Mouse (Mus musculus) megakaryocyte, embryonic 14.5 days (primary cell): ENCODE data around the gene Abca7. TPM values are rescaled to one million over a fixed set of nuclear protein-coding genes. Genes with fewer than 3 reads are reported as not detected.

ENCODE experiments used
- H3K27me3 ChIP-seq: replicated peaks from 2 replicates; pipeline ENCODE3; 2012; ENCODE audit warnings: inconsistent platforms
- H3K36me3 ChIP-seq: replicated peaks from 2 replicates; pipeline ENCODE3; 2012; ENCODE audit warnings: low read length, inconsistent platforms, mixed read lengths
- H3K4me1 ChIP-seq: 2 replicates; pipeline ENCODE4 v1.6.1; 2012; ENCODE audit warnings: inconsistent platforms
- H3K4me3 ChIP-seq: replicated peaks from 2 replicates; pipeline ENCODE3; 2012; ENCODE audit warnings: moderate library complexity, mild to moderate bottlenecking, inconsistent platforms
- H3K9me3 ChIP-seq: 2 replicates; pipeline ENCODE4 v1.6.1; 2012; ENCODE audit warnings: inconsistent platforms
- FLI1 ChIP-seq: IDR thresholded peaks from 2 replicates; pipeline ENCODE4 v1.6.1; 2012; ENCODE audit warnings: low read length, inconsistent platforms, mixed read lengths
- GATA1 ChIP-seq: IDR thresholded peaks from 3 replicates; pipeline ENCODE4 v1.6.1; 2012; ENCODE audit warnings: mixed read lengths, low read length, inconsistent platforms, borderline replicate concordance
- polyA plus RNA-seq: library from polyadenylated mRNA; stranded (reverse); fragments of >175 nt; gene quantifications from 2 replicates; pipeline ENCODE4 v1.2.3, GENCODE M21; 2012; ENCODE audit warnings: low replicate concordance; ENCODE audit not compliant: insufficient read depth

Abca7 gene
- polyA plus RNA-seq, 1 experiment = 47.4 TPM

DNA sequence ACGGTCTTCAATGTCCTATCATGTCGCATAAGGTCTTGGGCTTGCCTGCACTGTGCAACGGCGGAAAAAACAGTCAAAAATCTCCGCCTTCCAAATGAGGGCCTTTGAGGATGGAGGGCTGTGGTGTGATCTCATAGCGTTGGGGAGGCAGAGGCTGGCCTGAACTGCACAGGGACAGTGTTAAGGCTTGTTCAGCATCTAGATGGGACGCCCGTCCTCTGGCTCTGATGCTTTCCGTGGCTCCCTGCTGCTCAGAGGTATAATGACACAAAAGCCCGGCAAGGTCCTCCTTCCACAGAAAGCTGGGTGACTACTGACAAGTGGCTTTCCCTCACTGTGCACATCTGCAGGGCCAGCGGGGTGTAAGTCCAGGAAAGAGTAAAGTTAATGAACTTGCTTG, 23.9 kb downstream of the Abca7 start:
- Histone ChIP-seq H3K9me3 (no peaks in the 10 kb centered on the region), H3K36me3 (peaks cover 90% of the 10 kb centered on the region), H3K4me1 (peaks cover 92% of the 10 kb centered on the region), H3K27me3 (no peaks in the 10 kb centered on the region), H3K4me3 (peak overlapping the region; percentile 92)
- TF ChIP-seq FLI1 (no peak), GATA1 (no peak)

DNA sequence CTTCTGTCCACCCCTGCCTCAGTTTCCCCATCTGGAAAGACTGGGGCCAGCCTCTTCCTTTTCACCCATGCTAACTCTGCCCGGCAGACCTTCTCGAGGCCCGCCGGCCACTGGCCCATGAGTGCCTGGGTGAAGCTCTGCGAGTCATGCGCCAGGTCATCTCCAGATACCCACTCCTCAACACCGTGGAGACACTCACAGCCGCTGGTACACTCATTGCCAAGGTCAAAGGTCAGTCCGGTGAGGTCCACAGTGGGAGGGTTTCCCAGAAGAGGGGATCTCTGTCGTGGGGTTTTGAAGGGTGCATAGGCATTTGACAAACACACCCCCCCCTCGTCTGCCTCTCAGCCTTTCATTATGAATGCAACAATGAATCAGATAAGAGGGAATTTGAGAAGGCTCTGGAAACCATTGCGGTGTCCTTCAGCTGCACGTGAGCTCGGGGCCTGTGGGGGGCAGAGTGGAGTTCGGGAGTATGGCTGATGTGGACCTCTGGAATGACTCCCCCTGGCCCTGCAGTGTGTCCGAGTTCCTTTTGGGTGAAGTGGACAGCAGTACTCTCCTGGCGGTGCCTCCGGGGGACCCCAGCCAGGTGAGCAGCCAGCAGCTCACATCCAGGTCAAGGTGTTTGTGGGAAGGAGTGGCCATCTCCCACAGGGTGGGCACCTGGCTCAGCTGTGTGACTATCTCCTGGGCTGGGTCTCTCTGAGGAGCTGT, 24.5 kb downstream of the Abca7 start:
- H3K4me1 ChIP-seq = peaks cover 92% of the 10 kb centered on the region
- H3K36me3 ChIP-seq = peaks cover 90% of the 10 kb centered on the region
- no peak for TF ChIP-seq GATA1
- no peak for TF ChIP-seq FLI1
- no peaks in the 10 kb centered on the region for H3K9me3 ChIP-seq
- H3K27me3 ChIP-seq = no peaks in the 10 kb centered on the region
- peak overlapping the region; percentile 92 for H3K4me3 ChIP-seq

DNA sequence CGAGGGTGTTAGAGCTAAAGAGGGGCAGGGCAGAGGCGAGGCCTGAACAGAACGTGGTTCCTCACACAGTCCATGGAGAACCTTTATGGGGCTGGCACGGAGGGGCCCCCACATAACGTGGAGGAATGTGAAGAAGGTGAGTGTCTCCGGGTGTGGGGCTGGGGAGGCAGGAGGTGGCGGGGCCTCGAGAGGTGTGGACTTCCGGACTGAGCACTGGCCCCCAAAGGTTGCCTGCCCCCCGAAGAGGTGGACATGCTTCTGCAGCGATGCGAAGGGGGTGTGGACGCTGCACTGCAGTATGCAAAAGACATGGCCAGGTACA, 25.0 kb downstream of the Abca7 start:
- no peaks in the 10 kb centered on the region for H3K9me3 ChIP-seq
- H3K27me3 ChIP-seq = no peaks in the 10 kb centered on the region
- H3K4me3 ChIP-seq = peak overlapping the region; percentile 92
- H3K36me3 ChIP-seq = peaks cover 90% of the 10 kb centered on the region
- H3K4me1 ChIP-seq = peaks cover 92% of the 10 kb centered on the region
- TF ChIP-seq FLI1 = no peak
- TF ChIP-seq GATA1 = no peak

DNA sequence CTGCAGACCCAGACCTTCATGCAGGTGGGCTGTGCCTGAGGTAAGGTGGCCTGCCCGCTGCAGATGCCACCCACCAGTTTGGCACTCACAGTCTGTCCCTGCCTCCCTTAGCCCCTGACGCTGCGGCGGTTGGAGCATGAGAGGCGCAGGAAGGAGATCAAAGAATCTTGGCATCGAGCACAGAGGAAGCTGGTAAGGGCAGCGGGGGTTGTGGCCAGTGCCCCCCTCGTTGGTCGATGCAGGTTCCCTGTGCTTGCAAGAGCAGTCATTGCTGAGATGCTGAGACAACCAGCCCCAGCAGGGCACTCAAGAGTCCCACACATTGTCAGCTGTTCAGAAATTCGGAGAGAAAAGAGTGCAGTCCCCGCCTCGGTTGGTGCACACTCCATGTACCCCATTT, 25.9 kb downstream of the Abca7 start:
- Histone ChIP-seq H3K36me3 (peaks cover 94% of the 10 kb centered on the region), H3K4me3 (peak overlapping the region; percentile 86)

DNA sequence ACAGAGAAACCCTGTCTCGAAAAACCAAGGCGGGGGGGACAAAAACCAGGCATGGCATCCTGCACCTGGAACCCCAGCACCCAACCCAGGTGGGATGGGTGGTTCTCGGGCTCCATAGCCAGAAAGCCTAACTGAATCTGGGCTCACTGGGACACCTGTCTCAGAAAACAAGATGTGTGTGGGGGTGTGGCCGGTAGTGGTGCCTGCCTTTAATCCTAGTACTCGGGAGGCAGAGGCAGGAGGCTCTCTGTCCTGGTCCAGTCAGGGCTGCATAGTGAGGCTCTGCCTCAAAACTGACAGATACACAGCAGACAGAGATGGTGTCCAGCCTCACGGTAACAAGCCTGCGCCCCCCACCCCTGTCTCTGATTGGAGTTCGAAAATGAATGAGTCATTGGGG, 26.5 kb downstream of the Abca7 start:
- Histone ChIP-seq H3K4me3 (peak overlapping the region; percentile 80), H3K36me3 (peaks cover 96% of the 10 kb centered on the region), H3K9me3 (no peaks in the 10 kb centered on the region), H3K4me1 (peaks cover 97% of the 10 kb centered on the region), H3K27me3 (no peaks in the 10 kb centered on the region)
- no peak for TF ChIP-seq FLI1
- no peak for TF ChIP-seq GATA1

More for the DNA sequence above, 25.9 kb downstream of the Abca7 start:
- Histone ChIP-seq H3K9me3 (no peaks in the 10 kb centered on the region), H3K4me1 (peaks cover 94% of the 10 kb centered on the region), H3K27me3 (no peaks in the 10 kb centered on the region)
- TF ChIP-seq FLI1 (no peak), GATA1 (no peak)

DNA sequence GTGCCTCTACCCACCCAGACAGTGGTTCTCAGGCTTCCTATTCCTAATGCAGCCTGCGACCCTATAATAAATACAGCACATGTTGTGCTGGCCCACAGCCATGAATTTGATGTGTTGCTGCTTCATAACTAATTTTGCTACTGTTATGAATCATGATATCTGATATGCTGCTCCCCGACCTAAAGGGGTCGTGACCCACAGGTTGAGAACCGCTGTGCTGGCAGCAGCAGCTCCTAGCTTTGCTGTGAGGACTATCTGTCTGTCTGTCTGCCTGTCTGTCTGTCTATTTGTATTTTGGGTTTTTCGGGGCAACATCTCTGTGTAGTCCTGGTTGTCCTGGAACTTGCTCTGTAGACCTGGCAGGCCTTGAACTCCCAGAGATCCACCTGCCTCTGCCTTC, 27.5 kb downstream of the Abca7 start:
- TF ChIP-seq GATA1 (no peak), FLI1 (no peak)
- Histone ChIP-seq H3K27me3 (no peaks in the 10 kb centered on the region), H3K4me3 (peak overlapping the region; percentile 89), H3K36me3 (peaks cover 99% of the 10 kb centered on the region), H3K4me1 (peaks cover 100% of the 10 kb centered on the region), H3K9me3 (no peaks in the 10 kb centered on the region)

DNA sequence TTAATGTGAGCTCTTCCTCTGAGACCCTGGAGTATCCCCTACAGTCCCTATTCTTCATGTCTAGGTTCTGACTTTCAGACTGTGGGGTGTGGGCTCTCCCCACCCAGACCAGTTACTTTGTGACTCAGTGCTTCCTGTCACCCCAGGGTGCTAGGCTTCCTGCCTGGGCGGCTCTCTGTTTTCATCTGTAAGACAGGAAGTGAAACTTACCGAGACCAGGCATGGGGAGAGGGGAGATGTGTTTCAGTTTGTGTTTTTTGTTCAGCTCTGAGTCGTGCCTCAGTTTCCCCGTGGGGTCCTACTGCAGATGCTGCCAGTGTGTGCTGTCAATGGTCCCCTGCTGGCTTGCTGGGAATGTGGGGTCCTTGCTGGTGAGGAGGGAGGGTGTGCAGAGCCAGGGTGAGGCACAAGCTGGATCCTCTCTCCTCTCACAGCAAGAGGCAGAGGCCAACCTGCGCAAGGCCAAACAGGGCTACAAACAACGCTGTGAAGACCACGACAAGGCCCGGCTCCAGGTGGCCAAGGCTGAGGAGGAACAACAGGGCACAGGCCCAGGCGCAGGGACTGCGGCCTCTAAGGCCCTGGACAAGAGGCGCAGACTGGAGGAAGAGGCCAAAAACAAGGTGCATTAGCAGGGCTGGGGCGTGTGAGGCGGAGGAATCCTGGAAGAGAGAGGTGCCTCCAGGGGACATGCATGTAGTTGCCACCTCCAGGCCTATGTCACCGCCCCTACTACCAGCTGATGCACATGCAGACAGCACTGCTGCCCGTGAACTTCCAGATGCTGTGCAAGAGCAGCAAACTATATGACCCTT, 28.1 kb downstream of the Abca7 start:
- Histone ChIP-seq H3K4me3 (peak overlapping the region; percentile 89), H3K9me3 (no peaks in the 10 kb centered on the region), H3K27me3 (no peaks in the 10 kb centered on the region), H3K36me3 (peaks cover 100% of the 10 kb centered on the region), H3K4me1 (peaks cover 100% of the 10 kb centered on the region)
- no peak for TF ChIP-seq GATA1
- no peak for TF ChIP-seq FLI1

DNA sequence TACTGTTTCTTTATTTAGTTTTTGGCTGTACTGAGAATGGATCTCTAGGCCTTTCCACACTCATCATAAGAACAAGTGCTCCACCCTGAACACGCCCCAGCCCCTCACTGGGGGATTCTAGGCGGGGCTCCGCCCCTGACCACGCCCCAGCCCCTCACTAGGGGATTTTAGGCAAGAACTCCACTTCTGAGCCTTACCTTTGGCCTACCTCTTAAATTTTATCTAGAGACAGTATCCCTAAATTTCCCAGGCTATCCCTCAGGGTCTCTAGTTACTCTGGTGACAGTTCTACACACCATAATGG, 28.7 kb downstream of the Abca7 start:
- TF ChIP-seq FLI1 = no peak
- no peak for TF ChIP-seq GATA1
- Histone ChIP-seq H3K9me3 (no peaks in the 10 kb centered on the region), H3K4me1 (peaks cover 99% of the 10 kb centered on the region), H3K27me3 (no peaks in the 10 kb centered on the region), H3K4me3 (peak overlapping the region; percentile 89), H3K36me3 (peaks cover 99% of the 10 kb centered on the region)

DNA sequence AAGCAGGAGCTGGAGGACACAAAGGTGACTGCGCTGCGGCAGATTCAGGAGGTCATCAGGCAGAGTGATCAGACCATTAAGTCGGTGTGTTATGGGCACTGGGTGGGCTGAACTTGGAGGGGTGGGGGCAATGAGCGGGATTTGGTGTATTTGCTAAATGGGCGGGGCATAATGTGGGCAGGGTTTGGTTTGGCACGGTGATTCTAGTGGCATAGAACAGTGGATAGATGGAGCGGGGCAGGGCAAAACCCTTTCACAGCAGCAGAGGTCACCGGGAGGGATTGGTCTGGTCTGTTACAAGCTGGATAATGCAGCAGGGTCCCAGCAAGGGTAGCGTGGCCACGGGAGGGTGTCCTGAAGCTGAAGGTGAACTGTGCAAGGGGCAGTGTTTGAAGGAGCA, 29.2 kb downstream of the Abca7 start:
- TF ChIP-seq GATA1 = no peak
- no peak for TF ChIP-seq FLI1
- Histone ChIP-seq H3K27me3 (no peaks in the 10 kb centered on the region), H3K4me1 (peaks cover 99% of the 10 kb centered on the region), H3K4me3 (peak overlapping the region; percentile 80), H3K36me3 (peaks cover 99% of the 10 kb centered on the region), H3K9me3 (no peaks in the 10 kb centered on the region)

DNA sequence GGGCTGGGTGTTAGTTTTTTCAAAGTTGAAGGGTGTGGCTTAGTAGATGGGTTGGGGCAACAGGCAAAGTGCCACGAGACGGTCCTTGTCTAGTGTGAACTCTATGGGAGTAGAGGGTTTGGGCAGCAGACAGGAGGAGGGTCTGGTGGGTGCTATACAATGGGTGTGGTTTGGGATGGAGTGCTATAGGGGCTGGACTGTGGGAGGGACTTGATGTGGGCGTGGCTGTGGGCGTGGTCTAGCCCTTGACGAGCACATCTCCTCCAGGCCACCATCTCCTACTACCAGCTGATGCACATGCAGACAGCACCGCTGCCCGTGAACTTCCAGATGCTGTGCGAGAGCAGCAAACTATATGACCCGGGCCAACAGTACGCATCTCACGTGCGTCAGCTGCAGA, 29.6 kb downstream of the Abca7 start:
- no peak for TF ChIP-seq GATA1
- TF ChIP-seq FLI1 = no peak
- H3K4me3 ChIP-seq = peak overlapping the region; percentile 80
- H3K9me3 ChIP-seq = no peaks in the 10 kb centered on the region
- H3K27me3 ChIP-seq = no peaks in the 10 kb centered on the region
- peaks cover 99% of the 10 kb centered on the region for H3K4me1 ChIP-seq
- peaks cover 99% of the 10 kb centered on the region for H3K36me3 ChIP-seq
